Mouse (Mus musculus) C2C12 (cell line): ENCODE measurements around the gene Npr2.

Experiments used
- CEBPB ChIP-seq: IDR thresholded peaks from one replicate; pipeline ENCODE4 v1.6.1; 2011; ENCODE audit warnings: low read depth, mild to moderate bottlenecking, control low read depth, moderate library complexity
- CTCF ChIP-seq: IDR thresholded peaks from one replicate; pipeline ENCODE4 v1.5.1; 2011; ENCODE audit not compliant: control insufficient read depth, insufficient read depth, insufficient read length
- FOSL1 ChIP-seq: IDR thresholded peaks from one replicate; pipeline ENCODE4 v1.8.0; 2011; ENCODE audit warnings: mild to moderate bottlenecking, low read length; ENCODE audit not compliant: poor library complexity, insufficient read depth, severe bottlenecking
- MAX ChIP-seq: IDR thresholded peaks from one replicate; pipeline ENCODE4 v1.6.1; 2011; ENCODE audit warnings: mild to moderate bottlenecking, control low read depth
- MYOD1 ChIP-seq: IDR thresholded peaks from one replicate; pipeline ENCODE4 v1.6.1; 2011; ENCODE audit warnings: low read depth; ENCODE audit not compliant: control insufficient read depth, insufficient read length
- MYOG ChIP-seq: IDR thresholded peaks from one replicate; pipeline ENCODE4 v1.6.1; 2011; ENCODE audit not compliant: control insufficient read depth, insufficient read length; ENCODE audit errors: extremely low read depth
- USF1 ChIP-seq: IDR thresholded peaks from one replicate; pipeline ENCODE4 v1.6.1; 2011; ENCODE audit warnings: low read depth, mild to moderate bottlenecking, control low read depth, moderate library complexity

DNA sequence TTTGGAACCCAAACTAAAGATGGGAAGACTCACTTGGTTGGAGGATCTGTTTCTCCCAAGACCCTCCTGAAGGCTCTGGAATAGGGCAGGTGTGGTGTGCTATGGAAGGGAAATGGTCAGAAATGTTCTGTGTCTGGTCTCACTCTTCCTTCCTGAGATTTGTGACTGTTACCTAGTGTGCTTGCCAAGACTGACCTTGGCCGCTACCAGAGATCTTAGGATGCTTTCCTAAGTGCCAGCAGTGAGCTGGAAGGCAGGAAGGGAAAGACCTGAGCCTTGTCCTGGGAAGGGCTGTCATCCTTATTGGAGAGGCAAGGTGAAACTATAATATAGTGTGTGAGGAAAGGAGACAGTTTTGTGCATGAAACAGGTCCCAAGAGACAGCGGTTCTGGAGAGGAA lies 2.0 kb downstream of the Npr2 start:
- no peak for TF ChIP-seq MAX
- no peak for TF ChIP-seq CTCF
- no peak for TF ChIP-seq FOSL1
- TF ChIP-seq MYOG: no peak
- TF ChIP-seq USF1: no peak
- no peak for TF ChIP-seq MYOD1
- TF ChIP-seq CEBPB: no peak
